12 mouse cellular contexts compared by ENCODE assay signal in the genomic region with DNA sequence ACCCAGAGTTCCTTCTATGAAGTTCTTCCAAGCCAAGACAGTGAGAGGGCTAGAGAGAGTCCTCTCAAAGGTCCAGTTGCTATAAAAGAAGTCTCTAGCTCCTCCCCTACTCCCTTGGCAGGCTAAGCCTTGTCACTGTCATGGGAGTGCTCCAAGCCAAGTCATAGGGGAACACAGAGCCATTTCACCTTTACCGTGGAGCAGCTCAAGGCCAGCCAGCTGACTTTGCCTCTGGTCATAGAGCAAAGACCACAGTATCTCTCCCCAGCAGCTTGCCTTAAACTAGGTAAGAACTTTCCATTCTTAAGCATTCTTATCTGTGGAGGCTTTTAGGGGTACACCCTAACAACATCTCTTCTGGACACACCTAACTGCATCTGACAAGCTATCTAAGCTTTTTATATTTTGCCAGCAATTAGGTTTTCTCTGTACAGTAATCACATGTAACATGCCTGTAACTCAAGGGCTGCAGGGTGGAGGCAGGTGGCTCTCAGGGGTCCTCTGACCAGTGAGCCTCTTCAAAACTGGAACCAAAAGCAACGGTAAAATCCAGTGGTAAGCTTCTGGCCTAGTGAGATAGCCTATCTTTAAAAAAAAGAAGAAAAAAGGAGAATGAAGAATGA. TPM values are rescaled to one million over a fixed set of nuclear protein-coding genes. Genes with fewer than 3 reads are reported as not detected.
A peak's percentile ranks its signal among the peaks of the same experiment; 100 is the strongest.
DNase-seq lines count a peak whose midpoint lies in the region; ATAC-seq and TF ChIP-seq lines count a peak whose summit lies in the region.
"Had no signal": no experiment of that assay in that cellular context is flagged by ENCODE, and none has a peak within 500 bp of the region (broad histone marks: within the 10 kb centered on the region; RNA-seq: fewer than 3 reads in every experiment).

No protein-coding gene starts in this region.

- no peak overlapping the region for H3K4me3 ChIP-seq in kidney, adult 2 months (ENCODE audit: insufficient read depth, low read depth, low read length)
- no peak overlapping the region for H3K4me3 ChIP-seq in kidney, embryonic 14.5 days (ENCODE audit: low read length)
- no peak overlapping the region for H3K4me3 ChIP-seq in heart, adult 2 months
- peak overlapping the region; percentile 8 for H3K4me3 ChIP-seq in liver, embryonic 13.5 days (replicated peaks)
- no peak overlapping the region for H3K4me3 ChIP-seq in forebrain, postnatal 0 days (ENCODE audit: low read depth, low read length)
- H3K4me3 ChIP-seq in thymus, adult 2 months (ENCODE audit: control insufficient read depth, insufficient read depth, low read length), result no peak overlapping the region
- H3K4me3 ChIP-seq: forebrain, embryonic 12.5 days; neural tube, embryonic 13.5 days had no signal

- no peak for TF ChIP-seq CTCF in kidney, adult 2 months (conservative IDR thresholded peaks at IDR 0.05; ENCODE audit: insufficient read depth, insufficient read length, low read depth, low read length)
- TF ChIP-seq CTCF in heart, adult 2 months (IDR thresholded peaks at IDR 0.05), result no peak
- TF ChIP-seq CTCF in forebrain, postnatal 0 days (IDR thresholded peaks at IDR 0.05; ENCODE audit: low read depth), result no peak
- no peak for TF ChIP-seq CTCF in thymus, adult 2 months (IDR thresholded peaks at IDR 0.05; ENCODE audit: borderline replicate concordance, control insufficient read depth, extremely low read depth, insufficient read depth, low read length, poor library complexity)

- H3K9me3 ChIP-seq in kidney, embryonic 14.5 days (ENCODE audit: control insufficient read depth, low read length), result no peaks in the 10 kb centered on the region
- no peaks in the 10 kb centered on the region for H3K9me3 ChIP-seq in liver, embryonic 13.5 days (replicated peaks)
- no peaks in the 10 kb centered on the region for H3K9me3 ChIP-seq in forebrain, postnatal 0 days (ENCODE audit: low read length)
- H3K9me3 ChIP-seq: forebrain, embryonic 12.5 days; neural tube, embryonic 13.5 days had no signal

- 0 out of 2 replicates have a peak, but pooled peaks have one; percentile 50 for TF ChIP-seq EP300 in heart, adult 2 months (IDR thresholded peaks at IDR 0.05; ENCODE audit: insufficient read depth, low read depth, low read length)

- TF ChIP-seq POLR2A in kidney, adult 2 months (IDR thresholded peaks at IDR 0.05; ENCODE audit: low read depth, low read length), result no peak
- no peak for TF ChIP-seq POLR2A in heart, adult 2 months (IDR thresholded peaks at IDR 0.05; ENCODE audit: insufficient read depth, low read depth, low read length)
- TF ChIP-seq POLR2A in thymus, adult 2 months (IDR thresholded peaks at IDR 0.05; ENCODE audit: control insufficient read depth, extremely low read depth, insufficient read depth, low read length, poor library complexity), result no peak

- no peak overlapping the region for H3K4me2 ChIP-seq in kidney, embryonic 14.5 days (replicated peaks; ENCODE audit: low read depth, low read length)
- peak overlapping the region; percentile 76 for H3K4me2 ChIP-seq in liver, embryonic 13.5 days
- H3K4me2 ChIP-seq in forebrain, postnatal 0 days (ENCODE audit: low read depth), result no peak overlapping the region
- H3K4me2 ChIP-seq: forebrain, embryonic 12.5 days; neural tube, embryonic 13.5 days had no signal

- H3K79me2 ChIP-seq in heart, adult 2 months (replicated peaks; ENCODE audit: control insufficient read depth, insufficient read depth, low read length), result peaks cover 5% of the 10 kb centered on the region

- DNase-seq in kidney, adult 2 months, result peak; percentile 50
- DNase-seq in c-Kit-positive CD71-positive TER-119-positive erythroid progenitor cells, embryonic 14.5 days (ENCODE audit: low spot score), result peak; percentile 66
- peak; percentile 46 to 71 for DNase-seq in heart, adult 2 months
- peak; percentile 64 for DNase-seq in liver, embryonic 13.5 days
- no peak for DNase-seq in forebrain, postnatal 0 days
- DNase-seq in thymus, adult 2 months, result no peak
- no peak for DNase-seq in urinary bladder, postnatal 14 days (ENCODE audit: low spot score)
- DNase-seq: lung, postnatal 36 days had no signal

- no peak for ATAC-seq in kidney, embryonic 14.5 days (ENCODE audit: low FRiP score, low TSS enrichment)
- ATAC-seq in liver, embryonic 13.5 days (ENCODE audit: low read depth), result peak; percentile 81
- ATAC-seq in forebrain, postnatal 0 days, result no peak

- WGBS in kidney, adult 2 months, result 55% methylated on average over 2 of the region's 2 CpGs
- WGBS in kidney, embryonic 14.5 days, result 85% methylated on average over 2 of the region's 2 CpGs
- 43% methylated on average over 2 of the region's 2 CpGs for WGBS in heart, adult 2 months
- 16% methylated on average over 2 of the region's 2 CpGs for WGBS in liver, embryonic 13.5 days (ENCODE audit: insufficient replicate concordance)
- 83% methylated on average over 2 of the region's 2 CpGs for WGBS in forebrain, postnatal 0 days
- 92% methylated on average over 2 of the region's 2 CpGs for WGBS in thymus, adult 2 months

- no peaks in the 10 kb centered on the region for H3K4me1 ChIP-seq in kidney, adult 2 months (ENCODE audit: control insufficient read depth, insufficient read depth, low read length)
- H3K4me1 ChIP-seq in kidney, embryonic 14.5 days (ENCODE audit: control insufficient read depth, insufficient read depth, low read length), result no peaks in the 10 kb centered on the region
- peaks cover 5% of the 10 kb centered on the region for H3K4me1 ChIP-seq in heart, adult 2 months (ENCODE audit: control insufficient read depth, insufficient read depth, low read length)
- H3K4me1 ChIP-seq in liver, embryonic 13.5 days (replicated peaks), result peaks cover 56% of the 10 kb centered on the region
- H3K4me1 ChIP-seq in forebrain, postnatal 0 days (ENCODE audit: insufficient read depth), result peaks cover 15% of the 10 kb centered on the region
- H3K4me1 ChIP-seq in thymus, adult 2 months (replicated peaks; ENCODE audit: control insufficient read depth, insufficient read depth, low read length), result peaks cover 14% of the 10 kb centered on the region

- H3K27me3 ChIP-seq in kidney, adult 2 months (replicated peaks; ENCODE audit: control insufficient read depth, insufficient read depth, low read length), result no peaks in the 10 kb centered on the region
- no peaks in the 10 kb centered on the region for H3K27me3 ChIP-seq in kidney, embryonic 14.5 days (ENCODE audit: control insufficient read depth, insufficient read depth, low read length)
- no peaks in the 10 kb centered on the region for H3K27me3 ChIP-seq in heart, adult 2 months (ENCODE audit: control insufficient read depth, insufficient read depth, low read length)
- H3K27me3 ChIP-seq in liver, embryonic 13.5 days, result no peaks in the 10 kb centered on the region
- H3K27me3 ChIP-seq in forebrain, postnatal 0 days (ENCODE audit: insufficient read depth, low read length), result no peaks in the 10 kb centered on the region
- H3K27me3 ChIP-seq in thymus, adult 2 months (ENCODE audit: control insufficient read depth, insufficient read depth, low read length), result no peaks in the 10 kb centered on the region
- H3K27me3 ChIP-seq: forebrain, embryonic 12.5 days; neural tube, embryonic 13.5 days had no signal

- H3K36me3 ChIP-seq in kidney, adult 2 months (ENCODE audit: control insufficient read depth, insufficient read depth, low read length), result no peaks in the 10 kb centered on the region
- peaks cover 3% of the 10 kb centered on the region; the same call in 1 of the 2 replicates for H3K36me3 ChIP-seq in kidney, embryonic 14.5 days (ENCODE audit: control insufficient read depth, insufficient read depth, low read length)
- peaks cover 6% of the 10 kb centered on the region for H3K36me3 ChIP-seq in heart, adult 2 months (ENCODE audit: control insufficient read depth, insufficient read depth, low read length)
- peaks cover 14% of the 10 kb centered on the region for H3K36me3 ChIP-seq in liver, embryonic 13.5 days
- no peaks in the 10 kb centered on the region for H3K36me3 ChIP-seq in forebrain, postnatal 0 days (ENCODE audit: insufficient read depth)
- peaks cover 3% of the 10 kb centered on the region; the same call in 1 of the 2 replicates for H3K36me3 ChIP-seq in thymus, adult 2 months (ENCODE audit: control insufficient read depth, insufficient read depth, low read length)

- intact Hi-C loops in heart, adult 2 months (cut with DNase I), result no loop called here

- no peak overlapping the region for H3K27ac ChIP-seq in kidney, adult 2 months (ENCODE audit: insufficient read depth, low read depth, low read length)
- no peak overlapping the region for H3K27ac ChIP-seq in kidney, embryonic 14.5 days (ENCODE audit: low read depth, low read length)
- H3K27ac ChIP-seq in heart, adult 2 months, result peak overlapping the region; percentile 74
- peak overlapping the region; percentile 98 for H3K27ac ChIP-seq in liver, embryonic 13.5 days
- H3K27ac ChIP-seq in forebrain, postnatal 0 days (ENCODE audit: low read depth, low read length), result no peak overlapping the region
- no peak overlapping the region for H3K27ac ChIP-seq in thymus, adult 2 months (ENCODE audit: control insufficient read depth, insufficient read depth, low read length)
- H3K27ac ChIP-seq: forebrain, embryonic 12.5 days; kidney, postnatal 0 days; neural tube, embryonic 13.5 days had no signal

- H3K9ac ChIP-seq in kidney, embryonic 14.5 days (ENCODE audit: low read depth, low read length), result no peak overlapping the region
- H3K9ac ChIP-seq in heart, adult 2 months (ENCODE audit: low read depth, low read length), result no peak overlapping the region; the same call in 1 of the 2 replicates
- peak overlapping the region; percentile 61 for H3K9ac ChIP-seq in liver, embryonic 13.5 days
- H3K9ac ChIP-seq in forebrain, postnatal 0 days, result no peak overlapping the region
- H3K9ac ChIP-seq: forebrain, embryonic 12.5 days; neural tube, embryonic 13.5 days had no signal

RNA-seq across cellular contexts. Expression of gene Ppp6r2, which starts 4.4 kb away (rescaled TPM):
- polyA plus RNA-seq in kidney, adult 2 months (2012; rRNA removed), result 85.0 and 148 TPM in 2 replicates
- polyA plus RNA-seq in kidney, embryonic 14.5 days (2014; fragmentation: Nextera tagmentation; extraction: Ambion mirVana), result 23.6 and 29.8 TPM in 2 replicates
- total RNA-seq in heart, adult 2 months (2021), result 10 to 100 TPM; 66.7 to 79.0 TPM
- polyA plus RNA-seq in heart, adult 2 months (2012; rRNA removed), result 73.2 and 107 TPM in 2 replicates
- 16.2 and 17.1 TPM in 2 replicates for polyA plus RNA-seq in liver, embryonic 13.5 days (2015; fragmentation: Nextera tagmentation; extraction: Ambion mirVana)
- 252 and 296 TPM in 2 replicates for total RNA-seq in forebrain, postnatal 0 days (2014; rRNA removed)
- 70.0 and 77.2 TPM in 2 replicates for polyA plus RNA-seq in forebrain, postnatal 0 days (2015; fragmentation: Nextera tagmentation; extraction: Ambion mirVana)
- 299 and 592 TPM in 2 replicates for polyA plus RNA-seq in thymus, adult 2 months (2012; rRNA removed)

RNA-seq across cellular contexts. Expression of gene Dennd6b, which starts 19.4 kb away (rescaled TPM):
- 11.2 and 15.0 TPM in 2 replicates for polyA plus RNA-seq in kidney, adult 2 months (2012; rRNA removed)
- 15.8 and 16.6 TPM in 2 replicates for polyA plus RNA-seq in kidney, embryonic 14.5 days (2014; fragmentation: Nextera tagmentation; extraction: Ambion mirVana)
- 1 to 10 TPM; 8.4 to 9.1 TPM for total RNA-seq in heart, adult 2 months (2021)
- 24.0 and 27.7 TPM in 2 replicates for polyA plus RNA-seq in heart, adult 2 months (2012; rRNA removed)
- polyA plus RNA-seq in liver, embryonic 13.5 days (2015; fragmentation: Nextera tagmentation; extraction: Ambion mirVana), result 3.0 and 3.2 TPM in 2 replicates
- total RNA-seq in forebrain, postnatal 0 days (2014; rRNA removed), result 73.7 and 89.6 TPM in 2 replicates
- 43.4 and 53.3 TPM in 2 replicates for polyA plus RNA-seq in forebrain, postnatal 0 days (2015; fragmentation: Nextera tagmentation; extraction: Ambion mirVana)
- polyA plus RNA-seq in thymus, adult 2 months (2012; rRNA removed), result 42.3 and 50.1 TPM in 2 replicates

RNA-seq across cellular contexts. Expression of gene Plxnb2, which starts 35.1 kb away (rescaled TPM):
- 288 and 297 TPM in 2 replicates for polyA plus RNA-seq in kidney, adult 2 months (2012; rRNA removed)
- 124 and 165 TPM in 2 replicates for polyA plus RNA-seq in kidney, embryonic 14.5 days (2014; fragmentation: Nextera tagmentation; extraction: Ambion mirVana)
- total RNA-seq in heart, adult 2 months (2021), result 10 to 100 TPM; 75.7 to 93.5 TPM
- 92.3 and 121 TPM in 2 replicates for polyA plus RNA-seq in heart, adult 2 months (2012; rRNA removed)
- polyA plus RNA-seq in liver, embryonic 13.5 days (2015; fragmentation: Nextera tagmentation; extraction: Ambion mirVana), result 20.2 and 21.2 TPM in 2 replicates
- total RNA-seq in forebrain, postnatal 0 days (2014; rRNA removed), result 126 and 138 TPM in 2 replicates
- 45.2 and 52.8 TPM in 2 replicates for polyA plus RNA-seq in forebrain, postnatal 0 days (2015; fragmentation: Nextera tagmentation; extraction: Ambion mirVana)
- 42.8 and 54.6 TPM in 2 replicates for polyA plus RNA-seq in thymus, adult 2 months (2012; rRNA removed)

Comparison
In these comparisons a context has a peak if more than half of its experiments do, and no peak if none do; other contexts are left out.
1. DNase-seq: peak in kidney, adult 2 months (single experiment), c-Kit-positive CD71-positive TER-119-positive erythroid progenitor cells, embryonic 14.5 days (single experiment), heart, adult 2 months (2 of 2) and liver, embryonic 13.5 days (single experiment); none in forebrain, postnatal 0 days (single experiment), thymus, adult 2 months (single experiment) and urinary bladder, postnatal 14 days (single experiment).
2. H3K27ac ChIP-seq: peak in heart, adult 2 months (single experiment) and liver, embryonic 13.5 days (single experiment); none in kidney, adult 2 months (single experiment), kidney, embryonic 14.5 days (single experiment), forebrain, postnatal 0 days (single experiment) and thymus, adult 2 months (single experiment).